Comparison of ENCODE assay signal across 22 mouse cellular contexts in genomic region chr16:20781101-20781630, GRCm38 (mm10). TPM values are rescaled to one million over a fixed set of nuclear protein-coding genes. Genes with fewer than 3 reads are reported as not detected.
DNase-seq lines count a peak whose midpoint lies in the region; ATAC-seq and TF ChIP-seq lines count a peak whose summit lies in the region.
"Had no signal": no experiment of that assay in that cellular context is flagged by ENCODE, and none has a peak within 500 bp of the region (broad histone marks: within the 10 kb centered on the region; RNA-seq: fewer than 3 reads in every experiment).

No protein-coding gene starts in this region.

- H3K9ac ChIP-seq in kidney, embryonic 14.5 days (ENCODE audit: low read depth, low read length): no peak overlapping the region
- no peak overlapping the region for H3K9ac ChIP-seq in kidney, embryonic 15.5 days
- H3K9ac ChIP-seq: embryonic facial prominence, embryonic 13.5 days; embryonic facial prominence, embryonic 15.5 days; forebrain, embryonic 12.5 days had no signal

- no peak overlapping the region for H3K4me3 ChIP-seq in kidney, embryonic 14.5 days (ENCODE audit: low read length)
- no peak overlapping the region for H3K4me3 ChIP-seq in kidney, adult 2 months (ENCODE audit: insufficient read depth, low read depth, low read length)
- no peak overlapping the region for H3K4me3 ChIP-seq in kidney, embryonic 15.5 days (replicated peaks)
- H3K4me3 ChIP-seq: embryonic facial prominence, embryonic 13.5 days; embryonic facial prominence, embryonic 15.5 days; erythroblast, embryonic 14.5 days; forebrain, embryonic 10.5 days; forebrain, embryonic 12.5 days had no signal

- H3K4me1 ChIP-seq in kidney, embryonic 14.5 days (ENCODE audit: control insufficient read depth, insufficient read depth, low read length): no peaks in the 10 kb centered on the region
- H3K4me1 ChIP-seq in kidney, adult 2 months (ENCODE audit: control insufficient read depth, insufficient read depth, low read length): no peaks in the 10 kb centered on the region; the same call in 1 of the 2 replicates
- H3K4me1 ChIP-seq in kidney, embryonic 15.5 days: no peaks in the 10 kb centered on the region
- H3K4me1 ChIP-seq: embryonic facial prominence, embryonic 13.5 days; embryonic facial prominence, embryonic 15.5 days; forebrain, embryonic 10.5 days; forebrain, embryonic 12.5 days had no signal

- no peak overlapping the region for H3K27ac ChIP-seq in kidney, embryonic 14.5 days (ENCODE audit: low read depth, low read length)
- H3K27ac ChIP-seq in kidney, adult 2 months (ENCODE audit: insufficient read depth, low read depth, low read length): peak overlapping the region; percentile 13; the same call in 1 of the 2 replicates
- no peak overlapping the region for H3K27ac ChIP-seq in kidney, embryonic 15.5 days
- H3K27ac ChIP-seq: embryonic facial prominence, embryonic 13.5 days; embryonic facial prominence, embryonic 15.5 days; forebrain, embryonic 10.5 days; forebrain, embryonic 12.5 days had no signal

- no peak for ATAC-seq in kidney, embryonic 14.5 days (ENCODE audit: low FRiP score, low TSS enrichment)
- ATAC-seq in kidney, embryonic 15.5 days (replicated peaks; ENCODE audit: low FRiP score): no peak
- ATAC-seq: forebrain, embryonic 14.5 days had no signal

- no peak for TF ChIP-seq POLR2A in kidney, adult 2 months (IDR thresholded peaks at IDR 0.05; ENCODE audit: low read depth, low read length)

- TF ChIP-seq CTCF in kidney, adult 2 months (conservative IDR thresholded peaks at IDR 0.05; ENCODE audit: insufficient read depth, insufficient read length, low read depth, low read length): no peak

- no peak overlapping the region for H3K4me2 ChIP-seq in kidney, embryonic 14.5 days (replicated peaks; ENCODE audit: low read depth, low read length)
- no peak overlapping the region for H3K4me2 ChIP-seq in kidney, embryonic 15.5 days
- H3K4me2 ChIP-seq: embryonic facial prominence, embryonic 13.5 days; embryonic facial prominence, embryonic 15.5 days; forebrain, embryonic 12.5 days had no signal

- peak; percentile 17 for DNase-seq in kidney, adult 11 months
- peak; percentile 73 for DNase-seq in kidney, adult 2 months
- DNase-seq in kidney, postnatal 36 days: peak; percentile 27 to 40
- DNase-seq in kidney, postnatal 10 days: no peak
- DNase-seq: adrenal gland, adult 2 months; adrenal gland, postnatal 10 days; adrenal gland, postnatal 25 days; cerebellum, adult 11 months; cerebellum, adult 18-20 months; cerebellum, adult 8-10 months; cerebellum, adult 9-11 months; cerebellum, postnatal 14 days; cerebellum, postnatal 36 days; embryo, embryonic 11 days had no signal

- no peaks in the 10 kb centered on the region for H3K36me3 ChIP-seq in kidney, embryonic 14.5 days (ENCODE audit: control insufficient read depth, insufficient read depth, low read length)
- H3K36me3 ChIP-seq in kidney, adult 2 months (ENCODE audit: control insufficient read depth, insufficient read depth, low read length): no peaks in the 10 kb centered on the region
- H3K36me3 ChIP-seq in kidney, embryonic 15.5 days: no peaks in the 10 kb centered on the region
- H3K36me3 ChIP-seq: embryonic facial prominence, embryonic 13.5 days; embryonic facial prominence, embryonic 15.5 days; forebrain, embryonic 10.5 days; forebrain, embryonic 12.5 days had no signal

- H3K27me3 ChIP-seq in kidney, embryonic 14.5 days (ENCODE audit: control insufficient read depth, insufficient read depth, low read length): no peaks in the 10 kb centered on the region
- H3K27me3 ChIP-seq in kidney, adult 2 months (replicated peaks; ENCODE audit: control insufficient read depth, insufficient read depth, low read length): no peaks in the 10 kb centered on the region
- no peaks in the 10 kb centered on the region for H3K27me3 ChIP-seq in kidney, embryonic 15.5 days
- H3K27me3 ChIP-seq: embryonic facial prominence, embryonic 13.5 days; embryonic facial prominence, embryonic 15.5 days; forebrain, embryonic 12.5 days had no signal

- 63% methylated on average over 4 of the region's 4 CpGs for WGBS in kidney, embryonic 14.5 days
- 47% methylated on average over 4 of the region's 4 CpGs for WGBS in kidney, adult 2 months
- WGBS in kidney, embryonic 15.5 days: 55% methylated on average over 4 of the region's 4 CpGs

- no peaks in the 10 kb centered on the region for H3K9me3 ChIP-seq in kidney, embryonic 14.5 days (ENCODE audit: control insufficient read depth, low read length)
- H3K9me3 ChIP-seq in kidney, embryonic 15.5 days (replicated peaks): no peaks in the 10 kb centered on the region
- H3K9me3 ChIP-seq: embryonic facial prominence, embryonic 13.5 days; embryonic facial prominence, embryonic 15.5 days; forebrain, embryonic 10.5 days; forebrain, embryonic 12.5 days had no signal

RNA-seq across cellular contexts. Expression of gene Thpo, which starts 46.9 kb away (rescaled TPM):
- 0.89 and 1.2 TPM in 2 replicates for polyA plus RNA-seq in kidney, embryonic 14.5 days (2014; fragmentation: Nextera tagmentation; extraction: Ambion mirVana)
- polyA plus RNA-seq in kidney, adult 2 months (2012; rRNA removed): 17.1 and 17.7 TPM in 2 replicates
- polyA plus RNA-seq in kidney, embryonic 15.5 days (2015; fragmentation: Nextera tagmentation; extraction: Ambion mirVana): 1.2 TPM in 2 replicates
- polyA plus RNA-seq: erythroblast, embryonic 14.5 days had no signal

RNA-seq across cellular contexts. Expression of gene Chrd, which starts 48.2 kb away (rescaled TPM):
- 3.9 and 4.6 TPM in 2 replicates for polyA plus RNA-seq in kidney, embryonic 14.5 days (2014; fragmentation: Nextera tagmentation; extraction: Ambion mirVana)
- 7.2 and 10.7 TPM in 2 replicates for polyA plus RNA-seq in kidney, adult 2 months (2012; rRNA removed)
- polyA plus RNA-seq in kidney, embryonic 15.5 days (2015; fragmentation: Nextera tagmentation; extraction: Ambion mirVana): 4.6 and 7.4 TPM in 2 replicates
- polyA plus RNA-seq: erythroblast, embryonic 14.5 days had no signal
